Mouse (Mus musculus) testis, adult 2 months (tissue): ENCODE measurements around the gene 3110082I17Rik. TPM values are rescaled to one million over a fixed set of nuclear protein-coding genes. Genes with fewer than 3 reads are reported as not detected.

ENCODE experiments used
- H3K27ac ChIP-seq: fragments of 200-500 bp; 2 replicates; pipeline ENCODE4 v1.5.1; 2012; ENCODE audit warnings: low read depth, low read length; ENCODE audit not compliant: control insufficient read depth, insufficient read depth
- H3K27me3 ChIP-seq: fragments of 200-500 bp; 2 replicates; pipeline ENCODE4 v1.6.1; 2012; ENCODE audit warnings: mild to moderate bottlenecking, low read length, moderate library complexity; ENCODE audit not compliant: control insufficient read depth, insufficient read depth
- H3K36me3 ChIP-seq: fragments of 200-500 bp; 2 replicates; pipeline ENCODE4 v1.6.1; 2012; ENCODE audit warnings: mild to moderate bottlenecking, low read length; ENCODE audit not compliant: control insufficient read depth, insufficient read depth
- H3K4me1 ChIP-seq: fragments of 200-500 bp; 2 replicates; pipeline ENCODE4 v1.6.1; 2012; ENCODE audit warnings: low read length; ENCODE audit not compliant: control insufficient read depth, insufficient read depth
- H3K4me3 ChIP-seq: fragments of 200-500 bp; 2 replicates; pipeline ENCODE4 v1.5.1; 2012; ENCODE audit warnings: low read depth, mild to moderate bottlenecking, low read length, moderate library complexity, mixed read lengths; ENCODE audit not compliant: control insufficient read depth
- CTCF ChIP-seq: fragments of 200-500 bp; IDR thresholded peaks from 2 replicates; pipeline ENCODE4 v1.5.1; 2012; ENCODE audit warnings: low read depth, mild to moderate bottlenecking, inconsistent platforms, low read length, moderate library complexity; ENCODE audit not compliant: control insufficient read depth, insufficient read depth, insufficient replicate concordance
- POLR2A ChIP-seq: fragments of 200-500 bp; IDR thresholded peaks from 2 replicates; pipeline ENCODE4 v1.6.1; 2012; ENCODE audit warnings: low read depth, mild to moderate bottlenecking, inconsistent platforms, low read length, moderate library complexity; ENCODE audit not compliant: control insufficient read depth
- polyA plus RNA-seq: library from polyadenylated mRNA; depleted of rRNA; stranded (reverse); fragments of >200 nt; gene quantifications from 2 replicates; pipeline ENCODE4 v1.2.3, GENCODE M21; 2012

3110082I17Rik gene
- polyA plus RNA-seq, 1 experiment, result 14.9 TPM

DNA sequence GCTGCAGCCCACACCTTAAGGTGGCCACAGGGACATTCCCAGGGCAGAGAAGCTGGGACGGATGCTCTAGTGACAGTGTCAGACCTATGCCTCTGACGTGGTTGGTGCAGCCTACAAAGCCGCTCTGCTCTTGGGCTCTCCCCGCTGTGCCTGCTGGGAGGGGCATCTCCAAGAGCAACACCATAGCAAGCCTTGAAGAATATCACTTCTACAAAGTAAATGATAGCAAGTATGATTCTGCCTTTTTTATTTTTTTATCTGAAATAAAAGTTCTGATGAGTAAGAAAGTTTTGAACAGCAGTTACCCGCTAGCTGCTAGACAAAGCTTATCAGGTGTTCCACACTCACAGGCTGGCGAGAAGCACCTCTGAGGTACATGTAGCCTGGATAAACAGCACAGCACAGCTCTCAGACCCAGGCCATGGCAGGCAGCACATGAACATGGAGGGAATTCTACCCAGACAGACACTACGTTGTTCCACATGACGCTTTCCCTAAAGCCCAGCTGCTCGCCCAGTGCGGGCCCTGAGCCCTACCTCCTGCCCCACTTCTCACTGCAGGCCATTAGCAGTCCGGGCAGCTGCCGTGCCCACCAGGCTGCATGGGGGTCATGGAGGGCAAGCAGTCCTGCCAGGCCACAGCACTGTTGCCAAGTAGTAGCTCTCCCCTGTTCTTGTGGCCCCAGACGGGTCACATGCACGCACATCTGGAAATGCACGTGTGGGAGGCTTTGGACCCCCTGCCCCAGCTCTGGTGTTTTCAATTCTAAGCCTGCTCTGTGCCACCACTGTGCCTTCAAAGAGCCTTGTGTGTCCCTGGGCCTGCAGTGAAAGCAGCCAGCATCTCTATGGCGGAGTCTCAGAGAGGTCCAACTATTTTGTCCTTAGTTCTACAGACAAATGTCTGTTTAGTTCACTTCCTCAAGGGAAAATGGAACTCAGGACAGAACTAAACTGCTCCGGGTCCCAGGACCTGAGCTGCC is 71.3 kb downstream of the 3110082I17Rik start:
- Histone ChIP-seq H3K27ac (no peak overlapping the region), H3K27me3 (no peaks in the 10 kb centered on the region), H3K4me3 (no peak overlapping the region), H3K36me3 (no peaks in the 10 kb centered on the region), H3K4me1 (no peaks in the 10 kb centered on the region; the same call in 1 of the 2 replicates)
- TF ChIP-seq POLR2A (no peak), CTCF (no peak)

GRCm38 (mm10) chr5:139388195-139388570 is 72.1 kb downstream of the 3110082I17Rik start:
- H3K4me3 ChIP-seq, result no peak overlapping the region
- TF ChIP-seq POLR2A (no peak), CTCF (no peak)
- no peaks in the 10 kb centered on the region for H3K27me3 ChIP-seq
- no peak overlapping the region for H3K27ac ChIP-seq
- no peaks in the 10 kb centered on the region; the same call in 1 of the 2 replicates for H3K4me1 ChIP-seq
- no peaks in the 10 kb centered on the region for H3K36me3 ChIP-seq

GRCm38 (mm10) chr5:139387329-139388194 is 72.8 kb downstream of the 3110082I17Rik start:
- Histone ChIP-seq H3K4me3 (no peak overlapping the region), H3K4me1 (no peaks in the 10 kb centered on the region; the same call in 1 of the 2 replicates), H3K27me3 (no peaks in the 10 kb centered on the region), H3K27ac (no peak overlapping the region), H3K36me3 (no peaks in the 10 kb centered on the region)
- TF ChIP-seq POLR2A (no peak), CTCF (no peak)

DNA sequence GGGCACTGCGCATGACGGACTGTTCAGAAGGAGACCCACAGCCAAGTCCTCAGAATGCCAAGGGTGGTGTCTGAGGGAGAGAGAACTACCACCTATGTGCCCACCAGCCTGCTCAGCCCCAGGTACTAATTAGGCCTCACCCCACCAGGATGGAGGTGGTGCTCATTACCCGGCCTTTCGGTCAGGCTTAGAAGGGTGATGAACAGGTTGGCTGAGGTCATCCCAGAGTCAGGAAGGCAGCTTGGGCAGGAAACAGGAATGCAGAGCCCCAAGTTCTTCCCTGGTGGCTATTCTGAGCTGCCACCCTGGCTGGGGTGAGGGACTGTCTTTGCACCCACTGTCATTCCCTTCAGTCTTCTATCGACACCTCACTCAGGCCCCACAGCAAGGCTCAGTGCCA is 74.3 kb downstream of the 3110082I17Rik start:
- no peak for TF ChIP-seq POLR2A
- TF ChIP-seq CTCF, result no peak
- peaks cover 4% of the 10 kb centered on the region for H3K4me1 ChIP-seq
- no peaks in the 10 kb centered on the region for H3K27me3 ChIP-seq
- no peak overlapping the region for H3K27ac ChIP-seq
- H3K4me3 ChIP-seq, result no peak overlapping the region
- H3K36me3 ChIP-seq, result no peaks in the 10 kb centered on the region

DNA sequence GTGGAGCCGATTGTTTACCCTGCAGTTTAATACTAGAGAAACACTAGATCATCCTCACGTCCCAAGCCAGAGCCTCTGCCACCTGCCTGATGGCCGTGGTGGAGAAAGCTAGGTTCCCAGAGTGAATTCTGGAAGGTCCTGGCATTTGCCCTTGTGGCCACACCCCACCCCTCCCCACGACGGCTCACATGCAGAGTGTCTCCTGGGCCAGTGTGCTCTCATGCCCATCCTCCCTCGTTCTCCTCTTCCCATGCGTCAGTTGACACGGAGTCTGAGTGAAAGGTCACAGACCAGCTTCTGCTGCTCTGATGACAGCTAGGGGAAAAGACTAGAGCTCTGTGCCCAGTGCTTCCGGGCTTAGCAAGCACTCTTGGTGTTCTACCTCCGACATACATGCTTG is 75.8 kb downstream of the 3110082I17Rik start:
- peaks cover 18% of the 10 kb centered on the region for H3K4me1 ChIP-seq
- no peak overlapping the region for H3K27ac ChIP-seq
- no peaks in the 10 kb centered on the region for H3K36me3 ChIP-seq
- H3K27me3 ChIP-seq, result no peaks in the 10 kb centered on the region
- no peak overlapping the region for H3K4me3 ChIP-seq
- TF ChIP-seq POLR2A, result no peak
- no peak for TF ChIP-seq CTCF

GRCm38 (mm10) chr5:139383234-139383633 is 77.1 kb downstream of the 3110082I17Rik start:
- H3K4me1 ChIP-seq, result peaks cover 29% of the 10 kb centered on the region
- no peaks in the 10 kb centered on the region for H3K27me3 ChIP-seq
- no peak for TF ChIP-seq CTCF
- TF ChIP-seq POLR2A, result no peak
- no peaks in the 10 kb centered on the region for H3K36me3 ChIP-seq
- no peak overlapping the region for H3K4me3 ChIP-seq
- H3K27ac ChIP-seq, result no peak overlapping the region

DNA sequence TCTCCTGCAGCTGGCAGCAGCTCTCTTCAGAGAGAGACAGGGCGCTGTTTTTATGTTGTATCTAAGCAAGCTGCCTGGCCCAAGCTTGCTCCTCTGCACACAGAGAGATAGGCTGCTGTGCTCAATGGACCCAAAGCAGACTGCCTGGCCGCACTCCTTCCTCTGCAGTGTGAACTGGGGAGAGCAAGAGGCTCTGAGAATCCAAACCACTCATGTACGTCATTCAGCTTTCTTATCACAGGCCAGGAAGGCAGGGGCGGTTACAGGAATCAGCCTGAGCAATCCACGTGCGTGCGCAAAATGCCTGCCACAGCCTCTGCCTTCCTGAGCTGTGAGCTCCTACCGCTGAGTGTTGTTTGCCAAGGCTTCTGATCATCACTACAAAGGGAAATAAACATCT is 77.6 kb downstream of the 3110082I17Rik start:
- H3K27ac ChIP-seq, result no peak overlapping the region
- peaks cover 29% of the 10 kb centered on the region for H3K4me1 ChIP-seq
- H3K4me3 ChIP-seq, result no peak overlapping the region
- no peaks in the 10 kb centered on the region for H3K36me3 ChIP-seq
- H3K27me3 ChIP-seq, result no peaks in the 10 kb centered on the region
- TF ChIP-seq POLR2A (no peak), CTCF (no peak)
